Mouse (Mus musculus): Measurements from ENCODE around the gene Nup188.

- no peak for TF ChIP-seq CTCF (conservative IDR thresholded peaks at IDR 0.05; ENCODE audit: low read length)
- no peak for TF ChIP-seq NANOG (IDR thresholded peaks at IDR 0.05; ENCODE audit: borderline replicate concordance, low read length)
- TF ChIP-seq POU5F1 (IDR thresholded peaks at IDR 0.05; ENCODE audit: borderline replicate concordance, low read length) = no peak
Observed at GRCm38 (mm10) chr2:30325296-30325695, 39.1 kb downstream of the Nup188 start.

Measured in E14TG2a.4 (cell line).